Mouse (Mus musculus) layer of hippocampus, postnatal 25 days (tissue): ENCODE data around the gene Sik2. TPM values are rescaled to one million over a fixed set of nuclear protein-coding genes. Genes with fewer than 3 reads are reported as not detected.
A peak's percentile ranks its signal among the peaks of the same experiment; 100 is the strongest.

ENCODE experiments used
- DNase-seq, 2 experiments: peaks; one replicate each; pipeline ENCODE4 v3.0.0; 2022; ENCODE audit warnings: mixed read lengths in 2 of 2, low spot score in 1 of 2; ENCODE audit errors: extremely low spot score in 1 of 2
- total RNA-seq, 2 experiments: library from RNA; stranded (reverse); gene quantifications; 2 replicates each; pipeline ENCODE4 v1.2.3; 2021

The Sik2 gene
- total RNA-seq, 2 experiments from 2014 or later: 36.0 to 38.3 TPM

- DNase-seq: no peak
Measured at GRCm38 (mm10) chr9:50875470-50875869, 133.4 kb downstream of the Sik2 start.

GRCm38 (mm10) chr9:50874031-50874430 lies 134.8 kb downstream of the Sik2 start:
- DNase-seq: no peak

- no peak for DNase-seq
Measured at GRCm38 (mm10) chr9:50873210-50873609, 135.7 kb downstream of the Sik2 start.

- DNase-seq: no peak
Measured at GRCm38 (mm10) chr9:50868182-50868581, 140.7 kb downstream of the Sik2 start.

GRCm38 (mm10) chr9:50867015-50867414 lies 141.9 kb downstream of the Sik2 start:
- no peak for DNase-seq

- DNase-seq: no peak
Measured at GRCm38 (mm10) chr9:50865803-50866202, 143.1 kb downstream of the Sik2 start.

GRCm38 (mm10) chr9:50864877-50865276 lies 144.0 kb downstream of the Sik2 start:
- no peak for DNase-seq

- DNase-seq: no peak
Measured at GRCm38 (mm10) chr9:50863824-50864223, 145.0 kb downstream of the Sik2 start.

- no peak for DNase-seq
Measured at GRCm38 (mm10) chr9:50861119-50861839, 147.6 kb downstream of the Sik2 start.

- DNase-seq: no peak
Measured at GRCm38 (mm10) chr9:50858681-50859080, 150.2 kb downstream of the Sik2 start.

- no peak for DNase-seq
Measured at GRCm38 (mm10) chr9:50857082-50857641, 151.7 kb downstream of the Sik2 start.

- peak; percentile 83 to 88 for DNase-seq
Measured at GRCm38 (mm10) chr9:50856341-50857081, 152.4 kb downstream of the Sik2 start.

- no peak for DNase-seq
Measured at GRCm38 (mm10) chr9:50855780-50856179, 153.1 kb downstream of the Sik2 start.

- DNase-seq: no peak
Measured at GRCm38 (mm10) chr9:50855133-50855766, 153.6 kb downstream of the Sik2 start.

GRCm38 (mm10) chr9:50854376-50854775 lies 154.5 kb downstream of the Sik2 start:
- DNase-seq: no peak

- no peak for DNase-seq
Measured at GRCm38 (mm10) chr9:50852634-50853349, 156.1 kb downstream of the Sik2 start.

- no peak for DNase-seq
Measured at GRCm38 (mm10) chr9:50850713-50851112, 158.2 kb downstream of the Sik2 start.

GRCm38 (mm10) chr9:50850271-50850670 lies 158.6 kb downstream of the Sik2 start:
- DNase-seq: no peak

- DNase-seq: no peak
Measured at GRCm38 (mm10) chr9:50849755-50850154, 159.1 kb downstream of the Sik2 start.

GRCm38 (mm10) chr9:50849249-50849648 lies 159.6 kb downstream of the Sik2 start:
- peak; percentile 89 to 99 for DNase-seq
